In genomic region chr1:88220336-88220735, GRCm38 (mm10) we compare ENCODE assay signal across 14 mouse cellular contexts. TPM values are rescaled to one million over a fixed set of nuclear protein-coding genes. Genes with fewer than 3 reads are reported as not detected.
DNase-seq lines count a peak whose midpoint lies in the region; ATAC-seq lines count a peak whose summit lies in the region.
"Had no signal": no experiment of that assay in that cellular context is flagged by ENCODE, and none has a peak within 500 bp of the region (broad histone marks: within the 10 kb centered on the region; RNA-seq: fewer than 3 reads in every experiment).

No protein-coding gene starts in this region.

- no peak overlapping the region for H3K27ac ChIP-seq in liver, embryonic 11.5 days (ENCODE audit: low read depth, low read length)
- H3K27ac ChIP-seq in liver, embryonic 12.5 days = no peak overlapping the region
- H3K27ac ChIP-seq: layer of hippocampus, adult 2 months had no signal

- H3K9me3 ChIP-seq in liver, embryonic 11.5 days (ENCODE audit: control insufficient read depth, low read length) = peaks cover 25% of the 10 kb centered on the region
- H3K9me3 ChIP-seq in liver, embryonic 12.5 days (replicated peaks) = peaks cover 21% of the 10 kb centered on the region

- H3K36me3 ChIP-seq in liver, embryonic 11.5 days (ENCODE audit: control insufficient read depth, insufficient read depth, low read length) = no peaks in the 10 kb centered on the region
- no peaks in the 10 kb centered on the region for H3K36me3 ChIP-seq in liver, embryonic 12.5 days

- H3K4me3 ChIP-seq in liver, embryonic 11.5 days (ENCODE audit: low read depth, low read length) = no peak overlapping the region
- no peak overlapping the region for H3K4me3 ChIP-seq in liver, embryonic 12.5 days
- H3K4me3 ChIP-seq: erythroblast, embryonic 14.5 days; layer of hippocampus, adult 2 months had no signal

- no peak overlapping the region for H3K4me2 ChIP-seq in liver, embryonic 11.5 days
- H3K4me2 ChIP-seq in liver, embryonic 12.5 days = no peak overlapping the region

- peak; percentile 19 for DNase-seq in embryo, embryonic 9.5 days (ENCODE audit: extremely low spot score)
- DNase-seq in embryo, embryonic 10.5 days (ENCODE audit: low spot score) = no peak
- peak; percentile 40 for DNase-seq in liver, embryonic 11.5 days (ENCODE audit: low spot score)
- DNase-seq in CD4-positive helper T cell, adult 2 months (ENCODE audit: low read depth, low spot score) = peak; percentile 16
- peak; percentile 100 for DNase-seq in large intestine, adult 2 months (ENCODE audit: low read depth, low spot score)
- DNase-seq in thymus, postnatal 36 days = no peak
- no peak for DNase-seq in cerebellum, adult 9-11 months
- DNase-seq: cerebellum, postnatal 25 days; retina, postnatal 1 day; thymus, postnatal 4 days had no signal

- H3K27me3 ChIP-seq in liver, embryonic 11.5 days (replicated peaks; ENCODE audit: control insufficient read depth, insufficient read depth, low read length) = no peaks in the 10 kb centered on the region
- H3K27me3 ChIP-seq in liver, embryonic 12.5 days (replicated peaks) = no peaks in the 10 kb centered on the region

- no peak for ATAC-seq in liver, embryonic 11.5 days (replicated peaks; ENCODE audit: low FRiP score)
- no peak for ATAC-seq in liver, embryonic 12.5 days
- ATAC-seq: intestine, postnatal 0 days had no signal

- H3K4me1 ChIP-seq in liver, embryonic 11.5 days (replicated peaks; ENCODE audit: control insufficient read depth, insufficient read depth, low read length) = no peaks in the 10 kb centered on the region
- H3K4me1 ChIP-seq in liver, embryonic 12.5 days = no peaks in the 10 kb centered on the region

- H3K9ac ChIP-seq in liver, embryonic 11.5 days (ENCODE audit: low read depth, low read length) = no peak overlapping the region
- H3K9ac ChIP-seq in liver, embryonic 12.5 days = no peak overlapping the region

RNA-seq across cellular contexts. Expression of gene Mroh2a, which starts 6.5 kb away (rescaled TPM):
- 1.3 and 1.5 TPM in 2 replicates for polyA plus RNA-seq in liver, embryonic 11.5 days (2014; fragmentation: Nextera tagmentation; extraction: Ambion mirVana)
- polyA plus RNA-seq in liver, embryonic 12.5 days (2016; fragmentation: Nextera tagmentation; extraction: Ambion mirVana) = 0.46 and 0.61 TPM in 2 replicates
- polyA plus RNA-seq in large intestine, adult 2 months (2012; rRNA removed) = 0.14 and 0.33 TPM in 2 replicates
- polyA plus RNA-seq: erythroblast, embryonic 14.5 days had no signal

RNA-seq across cellular contexts. Expression of gene Ugt1a1, which starts 8.6 kb away (rescaled TPM):
- 0.14 TPM in 1 of 2 replicates, not detected in the other for polyA plus RNA-seq in liver, embryonic 11.5 days (2014; fragmentation: Nextera tagmentation; extraction: Ambion mirVana)
- polyA plus RNA-seq in liver, embryonic 12.5 days (2016; fragmentation: Nextera tagmentation; extraction: Ambion mirVana) = not detected in 2 replicates
- 64.4 and 146 TPM in 2 replicates for polyA plus RNA-seq in large intestine, adult 2 months (2012; rRNA removed)
- polyA plus RNA-seq: erythroblast, embryonic 14.5 days had no signal

RNA-seq across cellular contexts. Expression of gene Dnajb3, which starts 14.8 kb away (rescaled TPM):
- polyA plus RNA-seq in liver, embryonic 11.5 days (2014; fragmentation: Nextera tagmentation; extraction: Ambion mirVana) = 7.9 and 10.4 TPM in 2 replicates
- polyA plus RNA-seq in liver, embryonic 12.5 days (2016; fragmentation: Nextera tagmentation; extraction: Ambion mirVana) = 11.9 and 13.8 TPM in 2 replicates
- polyA plus RNA-seq in large intestine, adult 2 months (2012; rRNA removed) = 2.9 and 4.5 TPM in 2 replicates

RNA-seq across cellular contexts. Expression of gene Ugt1a2, which starts 19.9 kb away (rescaled TPM):
- polyA plus RNA-seq in liver, embryonic 11.5 days (2014; fragmentation: Nextera tagmentation; extraction: Ambion mirVana) = not detected in 2 replicates
- polyA plus RNA-seq in liver, embryonic 12.5 days (2016; fragmentation: Nextera tagmentation; extraction: Ambion mirVana) = not detected in 2 replicates
- polyA plus RNA-seq in large intestine, adult 2 months (2012; rRNA removed) = 0.27 and 0.43 TPM in 2 replicates
- polyA plus RNA-seq: erythroblast, embryonic 14.5 days had no signal

RNA-seq across cellular contexts. Expression of gene Ugt1a5, which starts 54.5 kb away (rescaled TPM):
- polyA plus RNA-seq in liver, embryonic 11.5 days (2014; fragmentation: Nextera tagmentation; extraction: Ambion mirVana) = not detected in 2 replicates
- polyA plus RNA-seq in liver, embryonic 12.5 days (2016; fragmentation: Nextera tagmentation; extraction: Ambion mirVana) = not detected in 2 replicates
- polyA plus RNA-seq in large intestine, adult 2 months (2012; rRNA removed) = 0.59 TPM in 1 of 2 replicates, not detected in the other
- polyA plus RNA-seq: erythroblast, embryonic 14.5 days; intestine, postnatal 0 days had no signal

Comparison
In these comparisons a context has a peak if more than half of its experiments do, and no peak if none do; other contexts are left out.
1. DNase-seq: peak in embryo, embryonic 9.5 days (single experiment), liver, embryonic 11.5 days (single experiment), CD4-positive helper T cell, adult 2 months (single experiment) and large intestine, adult 2 months (single experiment); none in embryo, embryonic 10.5 days (single experiment), thymus, postnatal 36 days (0 of 2) and cerebellum, adult 9-11 months (single experiment).
2. RNA of gene Ugt1a1, which starts 8.6 kb away (polyA plus RNA-seq): 64.4 to 146 TPM in large intestine, adult 2 months; 0.14 TPM in liver, embryonic 11.5 days and not detected in liver, embryonic 12.5 days; every median in the first group is over 10 times any median in the second.